Mouse (Mus musculus) cerebellum, adult 11-12 months (tissue): Measurements from ENCODE around the gene Ehmt1.

ENCODE experiments used
- DNase-seq: peaks from one replicate; pipeline ENCODE4 v3.0.0; 2022

The Ehmt1 gene

DNA sequence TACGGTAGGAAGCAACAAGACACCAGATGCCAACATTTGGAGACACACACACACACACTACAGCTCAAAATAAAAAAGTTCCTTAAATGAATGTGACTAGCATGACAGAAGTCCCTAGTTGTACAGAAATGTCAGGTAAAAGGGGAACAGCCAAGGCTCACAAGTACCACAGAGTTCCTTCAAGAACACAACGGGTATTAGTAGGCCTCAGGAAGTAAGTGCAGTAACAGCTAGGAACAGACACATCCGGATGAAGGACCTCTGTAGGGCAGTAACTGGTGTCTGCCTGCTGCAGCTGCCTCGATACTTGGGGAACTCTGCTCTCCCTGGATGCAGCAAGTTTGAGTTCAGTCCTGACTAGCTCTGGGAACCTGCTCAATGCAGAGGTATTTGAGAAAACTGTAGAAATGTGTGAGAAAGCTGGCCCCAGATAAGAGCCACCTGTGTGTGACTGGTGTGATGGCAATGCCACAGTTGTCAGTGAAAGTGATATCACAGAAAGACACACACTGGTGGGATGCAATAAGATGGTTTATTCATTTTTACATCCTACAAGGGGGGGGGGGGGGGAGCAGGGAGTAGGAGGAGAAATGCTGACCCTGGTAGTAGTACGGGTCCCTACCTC lies 122.5 kb downstream of the Ehmt1 start:
- DNase-seq, result no peak

DNA sequence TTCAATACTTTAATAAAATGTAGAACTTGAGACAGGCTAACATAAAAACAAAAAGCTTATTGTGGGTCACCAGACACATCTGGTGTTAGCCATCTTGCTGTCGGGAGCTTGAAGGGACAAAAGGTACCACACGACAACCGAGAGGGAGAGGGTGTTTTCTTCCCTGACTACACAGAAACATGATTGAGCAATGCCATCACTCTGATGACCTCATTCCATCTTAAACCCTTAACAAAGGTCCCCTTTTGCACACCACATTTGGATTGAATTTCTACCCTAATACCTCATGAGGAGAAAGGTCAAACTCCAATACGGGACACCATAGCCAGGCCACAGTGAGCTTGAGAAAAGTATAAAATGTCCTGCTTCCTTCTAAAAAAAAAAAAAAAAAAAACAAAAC lies 132.2 kb downstream of the Ehmt1 start:
- no peak for DNase-seq

DNA sequence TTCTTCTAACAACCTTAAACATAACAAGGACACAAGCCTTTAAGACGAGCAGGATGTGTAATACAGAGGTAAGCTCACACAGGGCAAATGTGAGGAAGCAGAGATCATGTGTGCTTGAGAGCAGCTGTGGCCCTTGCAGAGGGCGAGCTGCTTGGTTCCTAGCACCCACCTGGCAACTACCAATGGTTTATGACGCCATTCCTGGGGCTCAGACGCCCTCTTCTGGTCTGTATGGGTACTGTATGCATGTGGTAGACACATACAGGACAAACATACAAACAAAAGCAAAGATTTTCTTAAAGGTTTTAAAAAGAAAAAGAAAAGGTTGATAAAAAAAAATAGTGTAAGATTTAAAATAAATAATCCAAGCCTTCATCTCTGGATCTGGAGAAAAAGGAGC lies 138.2 kb downstream of the Ehmt1 start:
- DNase-seq, result no peak

DNA sequence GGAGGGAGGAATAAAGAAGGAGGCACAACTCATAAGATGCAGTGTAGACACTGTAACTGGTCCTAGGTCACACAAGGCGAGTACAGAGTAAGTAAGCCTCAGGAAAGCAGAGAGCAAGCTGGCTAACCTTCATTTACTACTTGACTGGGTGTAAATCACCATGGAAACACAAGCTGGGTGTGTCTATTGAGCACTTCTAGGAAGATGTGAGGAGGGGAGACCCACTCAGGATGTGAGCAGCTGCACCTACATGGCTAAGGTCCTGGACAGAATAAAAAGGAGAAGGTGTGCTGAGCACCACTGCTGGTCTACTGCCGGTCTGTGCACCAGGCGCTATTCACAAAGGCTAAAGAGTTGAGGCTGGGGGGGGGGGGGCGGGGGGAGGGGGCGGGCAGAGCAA lies 142.6 kb downstream of the Ehmt1 start:
- DNase-seq, result no peak

DNA sequence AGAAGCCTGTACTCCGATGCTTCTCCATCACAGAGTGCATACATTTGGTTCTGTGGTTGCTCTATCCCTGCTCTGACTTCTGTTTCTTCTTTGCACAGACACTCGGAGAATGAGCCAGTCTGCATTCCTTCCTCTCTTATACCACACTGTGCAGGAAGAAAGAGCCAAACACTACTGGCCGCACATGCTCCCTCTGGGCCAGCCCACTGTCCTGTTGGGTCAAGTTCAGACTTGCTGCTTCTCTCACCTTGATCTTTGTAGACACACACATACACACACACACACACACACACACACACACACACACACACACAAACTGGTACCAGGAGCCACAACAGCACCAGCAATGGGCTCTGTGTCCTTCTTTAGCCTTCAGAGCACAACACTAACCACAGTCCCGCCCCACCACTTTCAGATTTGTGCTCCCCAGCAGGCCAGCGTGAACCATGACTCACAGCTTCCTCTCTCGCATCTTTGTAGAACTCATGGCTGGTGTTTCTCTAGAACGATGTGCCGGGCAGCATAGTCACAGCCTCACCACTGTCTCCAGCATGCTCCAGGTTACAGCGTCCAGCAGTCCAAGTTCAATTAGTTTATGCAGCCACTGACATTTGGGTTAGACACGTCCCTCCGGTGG lies 143.3 kb downstream of the Ehmt1 start:
- no peak for DNase-seq

DNA sequence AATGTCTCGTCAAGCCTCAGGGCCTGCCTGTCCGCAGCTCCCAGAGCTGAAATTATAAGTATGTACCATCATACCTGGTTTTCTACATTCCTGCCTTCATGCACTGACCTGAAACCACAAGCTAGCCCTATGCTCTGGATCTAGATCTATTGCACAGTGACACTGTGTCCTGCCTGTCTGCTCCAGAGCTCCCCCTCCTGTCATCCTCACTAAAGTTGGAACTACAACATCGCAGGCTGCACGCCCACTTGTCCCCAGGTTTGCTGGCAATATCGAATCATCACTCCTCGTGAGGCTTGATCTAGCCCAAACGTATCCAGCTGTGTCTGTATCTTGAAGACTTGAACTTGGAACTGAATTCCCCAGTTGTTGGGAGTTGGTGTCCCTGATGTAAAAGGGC lies 144.6 kb downstream of the Ehmt1 start:
- no peak for DNase-seq

DNA sequence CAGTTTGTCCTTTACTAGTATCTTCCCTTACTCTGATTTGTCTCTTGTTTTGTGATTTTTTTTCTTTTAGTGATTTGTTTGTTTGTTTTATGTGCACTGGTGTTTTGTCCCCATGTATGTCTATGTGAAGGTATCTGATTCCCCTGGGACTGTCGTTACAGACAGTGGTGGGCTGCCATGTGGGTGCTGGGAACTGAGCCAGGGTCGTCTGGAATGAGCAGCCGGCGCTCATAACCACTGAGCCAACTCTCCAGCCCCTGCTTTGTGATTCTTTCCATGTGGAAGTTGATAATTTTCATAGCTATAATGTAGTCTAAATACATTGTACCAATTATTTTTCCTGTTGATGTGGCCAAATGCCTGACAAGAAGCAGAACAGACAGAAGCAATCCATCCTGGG lies 148.6 kb downstream of the Ehmt1 start:
- no peak for DNase-seq

DNA sequence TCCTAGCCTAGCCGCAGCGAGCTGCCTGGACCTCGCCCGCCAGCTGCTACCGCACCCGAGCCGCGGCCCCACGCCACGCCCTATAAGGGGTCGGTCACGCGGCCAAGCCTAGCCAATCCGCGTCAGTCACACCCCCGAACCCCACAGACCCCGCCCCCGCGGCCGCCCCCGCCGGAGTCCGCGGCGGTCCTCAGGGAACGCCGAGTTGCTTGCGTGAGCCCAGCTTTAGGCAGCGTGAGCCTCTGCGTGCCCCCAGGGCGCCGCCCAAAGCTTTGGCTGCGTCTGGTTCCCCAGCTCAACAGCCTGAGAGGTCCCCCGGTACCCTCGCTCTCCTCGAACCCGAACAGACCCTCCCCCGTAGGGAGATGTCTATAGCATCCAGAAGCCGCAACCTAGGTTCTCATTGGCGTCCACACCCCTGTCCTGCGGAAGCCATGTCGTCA lies 156.3 kb downstream of the Ehmt1 start, which contains the start of gene Cacna1b:
TSS of gene Cacna1b (minus strand) at position 38 of the 443 bp plus-strand sequence.
- peak; percentile 92 for DNase-seq

DNA sequence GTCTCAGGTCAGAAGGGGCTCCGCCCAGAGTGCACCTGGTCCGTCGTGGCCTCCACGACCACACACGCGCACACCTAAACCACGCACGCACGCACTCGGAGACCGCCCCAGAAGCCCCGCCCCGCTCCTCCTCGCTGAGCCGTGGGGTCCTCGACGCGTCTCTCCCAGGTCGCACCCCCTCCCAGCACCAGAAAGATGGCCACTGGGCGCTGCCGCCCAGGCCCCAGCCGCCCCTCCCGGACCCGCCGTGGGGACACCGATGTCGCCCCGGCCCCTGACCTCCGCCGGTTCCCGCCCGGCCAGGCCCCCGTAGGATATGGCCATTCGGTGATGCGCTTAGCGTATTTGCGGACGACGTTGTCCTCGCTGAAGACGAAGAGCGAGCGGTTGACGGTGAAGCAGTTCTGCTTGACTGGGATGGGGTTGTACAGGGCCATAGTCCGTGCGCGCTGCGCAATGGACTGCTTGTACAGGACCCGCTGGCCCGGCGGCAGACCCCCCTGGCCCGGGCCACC lies 156.9 kb downstream of the Ehmt1 start:
- peak; percentile 78 for DNase-seq

DNA sequence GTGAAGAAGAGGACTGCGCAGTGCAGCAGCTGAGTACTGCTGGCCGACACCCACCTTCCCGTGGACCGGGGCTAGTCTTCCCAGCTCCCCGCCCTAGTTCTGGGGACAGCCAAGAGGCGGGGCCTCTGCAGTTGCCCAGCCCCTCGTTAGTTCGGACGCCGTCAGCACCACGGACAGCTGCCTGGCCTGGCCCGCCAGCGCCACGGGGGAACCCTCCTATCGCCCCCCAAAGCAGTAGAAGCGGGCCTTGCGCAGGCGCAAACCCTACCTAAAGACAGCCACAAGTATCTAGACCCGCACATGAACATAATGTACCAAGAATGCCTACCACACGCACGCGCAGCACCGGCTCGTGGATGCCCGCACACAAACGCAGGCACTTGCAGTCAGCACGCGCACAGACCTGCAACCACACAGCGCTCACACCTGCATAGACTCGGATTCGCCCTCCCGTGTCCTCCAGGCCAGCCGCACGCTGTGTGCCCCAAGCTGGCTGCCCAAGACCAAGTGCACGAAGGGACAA lies 157.4 kb downstream of the Ehmt1 start:
- peak; percentile 84 for DNase-seq

DNA sequence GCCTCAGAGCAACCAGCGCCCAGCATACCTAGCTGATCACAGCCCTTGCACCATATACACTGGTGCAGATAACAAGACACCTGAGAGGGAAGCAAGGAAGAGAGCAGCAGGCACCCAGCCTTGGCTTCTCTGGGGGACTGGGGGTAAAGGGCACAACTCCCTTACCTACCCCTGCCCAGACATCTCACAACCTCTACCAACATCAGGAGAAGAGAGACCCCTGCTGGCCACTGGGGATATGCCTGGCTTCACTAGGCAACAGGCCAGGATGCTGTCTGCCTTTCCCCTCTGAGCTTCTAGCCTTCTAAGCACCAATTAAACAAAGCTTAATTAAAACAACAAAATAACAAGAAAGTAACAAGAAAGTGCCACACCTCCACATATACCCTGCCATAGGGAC lies 164.1 kb downstream of the Ehmt1 start:
- peak; percentile 47 for DNase-seq

DNA sequence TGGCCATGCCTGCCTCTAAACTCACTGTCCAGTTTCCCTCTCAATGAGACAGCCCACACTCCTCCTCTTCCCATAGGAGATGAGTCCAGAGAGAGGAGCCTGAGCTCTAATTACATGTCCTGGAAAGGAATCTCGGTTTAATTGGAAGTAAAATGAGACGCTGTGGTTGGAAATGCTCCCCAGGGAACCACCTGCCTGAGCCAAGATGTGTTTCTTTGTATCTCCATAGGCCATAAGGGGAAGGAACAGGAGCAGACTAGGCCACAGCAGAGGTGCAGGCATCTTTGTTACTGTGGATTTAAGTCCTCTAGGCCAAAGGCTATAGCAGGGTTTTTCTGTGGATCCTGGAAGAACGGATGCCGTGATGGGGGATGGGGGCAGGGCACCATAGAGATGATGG lies 166.8 kb downstream of the Ehmt1 start:
- no peak for DNase-seq

DNA sequence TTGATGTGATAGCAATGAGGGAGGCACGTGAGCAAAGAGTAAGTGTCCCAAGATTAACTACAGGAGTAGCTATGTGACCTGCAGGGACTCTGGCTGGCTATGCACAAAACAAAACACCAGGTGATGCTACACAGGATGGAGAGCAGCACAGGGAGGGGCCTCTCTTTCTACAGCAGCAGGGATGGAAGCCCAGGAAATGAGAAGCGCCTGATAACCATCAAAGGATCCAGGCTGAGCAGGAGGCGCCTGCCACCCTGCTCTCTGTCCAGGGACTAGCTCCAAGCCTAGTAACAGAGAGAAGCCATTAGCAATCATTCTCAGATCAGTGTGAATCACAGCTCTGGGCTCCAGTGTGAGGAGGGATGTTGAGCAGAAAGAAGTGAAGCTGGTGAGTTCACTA lies 169.4 kb downstream of the Ehmt1 start:
- no peak for DNase-seq

DNA sequence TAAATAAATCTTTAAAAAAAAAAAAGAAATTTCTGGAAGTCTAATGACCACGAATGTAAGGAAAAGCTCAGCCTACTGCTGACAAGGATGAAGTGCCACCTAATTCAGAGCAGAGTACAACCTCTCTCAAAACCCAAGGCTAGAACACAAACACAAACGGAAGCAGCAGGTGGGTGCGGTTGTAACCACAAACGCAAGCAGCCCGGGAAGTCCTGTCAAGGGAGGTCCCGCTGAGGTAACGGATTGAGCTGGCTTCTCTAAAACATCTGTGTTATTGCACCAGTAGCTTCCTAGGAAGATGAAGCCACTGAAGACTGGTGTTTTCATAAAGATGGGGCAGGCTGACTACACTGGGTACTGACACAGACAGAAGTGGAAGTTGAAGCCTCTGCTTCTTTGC lies 171.5 kb downstream of the Ehmt1 start:
- no peak for DNase-seq
